Comparison of ENCODE assay signal across 23 mouse cellular contexts in genomic region chr3:127795762-127796161, GRCm38 (mm10). TPM values are rescaled to one million over a fixed set of nuclear protein-coding genes. Genes with fewer than 3 reads are reported as not detected.
A peak's percentile ranks its signal among the peaks of the same experiment; 100 is the strongest.
DNase-seq lines count a peak whose midpoint lies in the region; ATAC-seq and TF ChIP-seq lines count a peak whose summit lies in the region.
"Had no signal": no experiment of that assay in that cellular context is flagged by ENCODE, and none has a peak within 500 bp of the region (broad histone marks: within the 10 kb centered on the region; RNA-seq: fewer than 3 reads in every experiment).

No protein-coding gene starts in this region.

- H3K9ac ChIP-seq in hindbrain, postnatal 0 days (replicated peaks; ENCODE audit: low read length), result no peak overlapping the region
- H3K9ac ChIP-seq in hindbrain, embryonic 11.5 days (ENCODE audit: low read depth, low read length), result no peak overlapping the region
- no peak overlapping the region for H3K9ac ChIP-seq in lung, embryonic 14.5 days
- H3K9ac ChIP-seq in stomach, postnatal 0 days (ENCODE audit: low read length), result no peak overlapping the region
- H3K9ac ChIP-seq: embryonic facial prominence, embryonic 15.5 days; forebrain, postnatal 0 days; heart, embryonic 15.5 days; limb, embryonic 13.5 days had no signal

- intact Hi-C loops in heart, postnatal 14 days (cut with DNase I), result no loop called here

- H3K27me3 ChIP-seq in hindbrain, postnatal 0 days (ENCODE audit: insufficient read depth, low read length), result no peaks in the 10 kb centered on the region
- peaks cover 3% of the 10 kb centered on the region; the same call in 1 of the 2 replicates for H3K27me3 ChIP-seq in hindbrain, embryonic 11.5 days (ENCODE audit: control insufficient read depth, insufficient read depth, low read length)
- H3K27me3 ChIP-seq in lung, embryonic 14.5 days (ENCODE audit: insufficient read depth, low read length), result no peaks in the 10 kb centered on the region
- H3K27me3 ChIP-seq in stomach, postnatal 0 days (ENCODE audit: control insufficient read depth, insufficient read depth, low read length), result no peaks in the 10 kb centered on the region
- H3K27me3 ChIP-seq: embryonic facial prominence, embryonic 15.5 days; heart, embryonic 15.5 days had no signal

- TF ChIP-seq CTCF in hindbrain, postnatal 0 days (IDR thresholded peaks at IDR 0.05; ENCODE audit: low read depth), result peak; percentile 15; the same call in 1 of the 2 replicates
- TF ChIP-seq CTCF in lung, embryonic 14.5 days (IDR thresholded peaks at IDR 0.05; ENCODE audit: low read depth), result 0 out of 2 replicates have a peak, but pooled peaks have one; percentile 17
- TF ChIP-seq CTCF in stomach, postnatal 0 days (IDR thresholded peaks at IDR 0.05; ENCODE audit: low read depth), result peak; percentile 41

- no peak overlapping the region for H3K27ac ChIP-seq in hindbrain, postnatal 0 days
- H3K27ac ChIP-seq in hindbrain, embryonic 11.5 days (ENCODE audit: low read depth, low read length), result no peak overlapping the region
- no peak overlapping the region for H3K27ac ChIP-seq in lung, embryonic 14.5 days (ENCODE audit: low read depth)
- H3K27ac ChIP-seq in stomach, postnatal 0 days (replicated peaks), result no peak overlapping the region
- H3K27ac ChIP-seq: embryonic facial prominence, embryonic 15.5 days; heart, embryonic 15.5 days; hindbrain, embryonic 10.5 days; limb, embryonic 13.5 days had no signal

- H3K4me2 ChIP-seq in hindbrain, postnatal 0 days (ENCODE audit: low read depth, low read length), result no peak overlapping the region
- no peak overlapping the region for H3K4me2 ChIP-seq in hindbrain, embryonic 11.5 days (replicated peaks; ENCODE audit: low read depth, low read length)
- H3K4me2 ChIP-seq in lung, embryonic 14.5 days, result no peak overlapping the region
- H3K4me2 ChIP-seq in stomach, postnatal 0 days (replicated peaks; ENCODE audit: low read depth), result no peak overlapping the region
- H3K4me2 ChIP-seq: embryonic facial prominence, embryonic 15.5 days; heart, embryonic 15.5 days; limb, embryonic 13.5 days; midbrain, embryonic 11.5 days had no signal

- WGBS in hindbrain, postnatal 0 days, result 93% methylated on average over 3 of the region's 3 CpGs
- WGBS in hindbrain, embryonic 11.5 days, result 97% methylated on average over 3 of the region's 3 CpGs
- 96% methylated on average over 3 of the region's 3 CpGs for WGBS in lung, embryonic 14.5 days
- 94% methylated on average over 3 of the region's 3 CpGs for WGBS in stomach, postnatal 0 days

- DNase-seq in hindbrain, postnatal 0 days (ENCODE audit: low spot score), result no peak
- no peak for DNase-seq in hindbrain, embryonic 11.5 days (ENCODE audit: low spot score)
- DNase-seq in lung, embryonic 14.5 days, result no peak
- DNase-seq in lung, postnatal 4 days, result no peak
- DNase-seq in R1 (ENCODE audit: low read depth, low spot score), result peak; percentile 25
- DNase-seq in stomach, postnatal 0 days (ENCODE audit: low spot score), result no peak
- DNase-seq in heart, postnatal 14 days, result no peak
- DNase-seq: adrenal gland, postnatal 25 days; cerebellum, adult 18-20 months; cerebellum, postnatal 25 days; forebrain, postnatal 0 days; gastrocnemius, postnatal 10 days; kidney, adult 9 months; kidney, postnatal 4 days; lung, postnatal 36 days; right cerebral cortex, adult 18-20 months; thymus, postnatal 4 days had no signal

- no peaks in the 10 kb centered on the region for H3K9me3 ChIP-seq in hindbrain, postnatal 0 days (ENCODE audit: low read length)
- no peaks in the 10 kb centered on the region for H3K9me3 ChIP-seq in hindbrain, embryonic 11.5 days (ENCODE audit: control insufficient read depth, low read length)
- no peaks in the 10 kb centered on the region; the same call in 1 of the 2 replicates for H3K9me3 ChIP-seq in lung, embryonic 14.5 days (ENCODE audit: low read depth, low read length)
- H3K9me3 ChIP-seq in stomach, postnatal 0 days (ENCODE audit: control insufficient read depth, low read length), result no peaks in the 10 kb centered on the region
- H3K9me3 ChIP-seq: embryonic facial prominence, embryonic 15.5 days; heart, embryonic 15.5 days; hindbrain, embryonic 10.5 days; limb, embryonic 13.5 days had no signal

- ATAC-seq in hindbrain, postnatal 0 days, result no peak
- no peak for ATAC-seq in hindbrain, embryonic 11.5 days (ENCODE audit: low FRiP score)
- no peak for ATAC-seq in lung, embryonic 14.5 days (ENCODE audit: insufficient read depth)
- ATAC-seq in stomach, postnatal 0 days (ENCODE audit: low FRiP score, low TSS enrichment), result no peak
- ATAC-seq: forebrain, postnatal 0 days had no signal

- H3K4me3 ChIP-seq in hindbrain, postnatal 0 days (ENCODE audit: low read length), result no peak overlapping the region
- no peak overlapping the region for H3K4me3 ChIP-seq in hindbrain, embryonic 11.5 days (ENCODE audit: low read depth, low read length)
- no peak overlapping the region for H3K4me3 ChIP-seq in lung, embryonic 14.5 days (ENCODE audit: low read depth, low read length)
- H3K4me3 ChIP-seq in stomach, postnatal 0 days (ENCODE audit: low read depth, low read length), result no peak overlapping the region
- H3K4me3 ChIP-seq: embryonic facial prominence, embryonic 15.5 days; heart, embryonic 15.5 days; hindbrain, embryonic 10.5 days; limb, embryonic 13.5 days had no signal

- no peak for TF ChIP-seq EP300 in stomach, postnatal 0 days (optimal IDR thresholded peaks at IDR 0.05)

- H3K36me3 ChIP-seq in hindbrain, postnatal 0 days (ENCODE audit: insufficient read depth, low read length), result no peaks in the 10 kb centered on the region
- H3K36me3 ChIP-seq in hindbrain, embryonic 11.5 days (ENCODE audit: control insufficient read depth, insufficient read depth, low read length), result no peaks in the 10 kb centered on the region
- H3K36me3 ChIP-seq in lung, embryonic 14.5 days (ENCODE audit: insufficient read depth), result no peaks in the 10 kb centered on the region
- H3K36me3 ChIP-seq in stomach, postnatal 0 days (ENCODE audit: control insufficient read depth, insufficient read depth, low read length), result no peaks in the 10 kb centered on the region
- H3K36me3 ChIP-seq: embryonic facial prominence, embryonic 15.5 days; heart, embryonic 15.5 days; hindbrain, embryonic 10.5 days; limb, embryonic 13.5 days had no signal

- no peaks in the 10 kb centered on the region for H3K4me1 ChIP-seq in hindbrain, postnatal 0 days (ENCODE audit: insufficient read depth, low read length)
- peaks cover under 1% of the 10 kb centered on the region; the same call in 1 of the 2 replicates for H3K4me1 ChIP-seq in hindbrain, embryonic 11.5 days (replicated peaks; ENCODE audit: control insufficient read depth, insufficient read depth, low read length)
- no peaks in the 10 kb centered on the region for H3K4me1 ChIP-seq in lung, embryonic 14.5 days (ENCODE audit: insufficient read depth)
- no peaks in the 10 kb centered on the region; the same call in 1 of the 2 replicates for H3K4me1 ChIP-seq in stomach, postnatal 0 days (replicated peaks; ENCODE audit: control insufficient read depth, insufficient read depth)
- H3K4me1 ChIP-seq: heart, embryonic 15.5 days had no signal

RNA-seq across cellular contexts. Expression of gene Tifa, which starts 6.2 kb away (rescaled TPM):
- 1.7 and 1.9 TPM in 2 replicates for total RNA-seq in hindbrain, postnatal 0 days (2014; rRNA removed)
- 3.6 and 3.8 TPM in 2 replicates for polyA plus RNA-seq in hindbrain, postnatal 0 days (2015; fragmentation: Nextera tagmentation; extraction: Ambion mirVana)
- polyA plus RNA-seq in hindbrain, embryonic 11.5 days (2014; fragmentation: Nextera tagmentation; extraction: Ambion mirVana), result 4.5 and 4.7 TPM in 2 replicates
- polyA plus RNA-seq in lung, embryonic 14.5 days (2014; fragmentation: Nextera tagmentation; extraction: Ambion mirVana), result 4.3 and 6.1 TPM in 2 replicates
- polyA plus RNA-seq in stomach, postnatal 0 days (2015; fragmentation: Nextera tagmentation; extraction: Ambion mirVana), result 7.6 and 7.7 TPM in 2 replicates
- 1 to 10 TPM; 2.1 to 3.1 TPM for total RNA-seq in heart, postnatal 14 days (2021)
- total RNA-seq: ES-E14 had no signal

RNA-seq across cellular contexts. Expression of gene Alpk1, which starts 15.4 kb away (rescaled TPM):
- total RNA-seq in hindbrain, postnatal 0 days (2014; rRNA removed), result 1.3 and 5.3 TPM in 2 replicates
- 0.49 and 0.57 TPM in 2 replicates for polyA plus RNA-seq in hindbrain, postnatal 0 days (2015; fragmentation: Nextera tagmentation; extraction: Ambion mirVana)
- 1.2 and 1.3 TPM in 2 replicates for polyA plus RNA-seq in hindbrain, embryonic 11.5 days (2014; fragmentation: Nextera tagmentation; extraction: Ambion mirVana)
- 1.3 and 1.5 TPM in 2 replicates for polyA plus RNA-seq in lung, embryonic 14.5 days (2014; fragmentation: Nextera tagmentation; extraction: Ambion mirVana)
- polyA plus RNA-seq in stomach, postnatal 0 days (2015; fragmentation: Nextera tagmentation; extraction: Ambion mirVana), result 1.2 and 1.5 TPM in 2 replicates
- 1 to 10 TPM; 2.9 to 5.2 TPM for total RNA-seq in heart, postnatal 14 days (2021)

RNA-seq across cellular contexts. Expression of gene Ap1ar, which starts 41.6 kb away (rescaled TPM):
- total RNA-seq in hindbrain, postnatal 0 days (2014; rRNA removed), result 77.8 and 84.5 TPM in 2 replicates
- 65.4 and 69.7 TPM in 2 replicates for polyA plus RNA-seq in hindbrain, postnatal 0 days (2015; fragmentation: Nextera tagmentation; extraction: Ambion mirVana)
- polyA plus RNA-seq in hindbrain, embryonic 11.5 days (2014; fragmentation: Nextera tagmentation; extraction: Ambion mirVana), result 71.9 and 77.9 TPM in 2 replicates
- 56.5 and 69.5 TPM in 2 replicates for polyA plus RNA-seq in lung, embryonic 14.5 days (2014; fragmentation: Nextera tagmentation; extraction: Ambion mirVana)
- polyA plus RNA-seq in stomach, postnatal 0 days (2015; fragmentation: Nextera tagmentation; extraction: Ambion mirVana), result 32.2 and 39.0 TPM in 2 replicates
- total RNA-seq in heart, postnatal 14 days (2021), result 10 to 100 TPM; 16.0 to 16.7 TPM
